Mouse (Mus musculus) CD4-positive, CD25-positive, alpha-beta regulatory T cell, adult 9 weeks (primary cell): ENCODE measurements around the gene Il20. TPM values are rescaled to one million over a fixed set of nuclear protein-coding genes. Genes with fewer than 3 reads are reported as not detected.

Experiments
- polyA plus RNA-seq: library from polyadenylated mRNA; unstranded; fragments of 100-300 nt; shearing (Covaris generic); gene quantifications from one replicate; pipeline ENCODE4 v1.2.1, GENCODE M21; 2017

Il20 gene
- polyA plus RNA-seq: not detected

DNA sequence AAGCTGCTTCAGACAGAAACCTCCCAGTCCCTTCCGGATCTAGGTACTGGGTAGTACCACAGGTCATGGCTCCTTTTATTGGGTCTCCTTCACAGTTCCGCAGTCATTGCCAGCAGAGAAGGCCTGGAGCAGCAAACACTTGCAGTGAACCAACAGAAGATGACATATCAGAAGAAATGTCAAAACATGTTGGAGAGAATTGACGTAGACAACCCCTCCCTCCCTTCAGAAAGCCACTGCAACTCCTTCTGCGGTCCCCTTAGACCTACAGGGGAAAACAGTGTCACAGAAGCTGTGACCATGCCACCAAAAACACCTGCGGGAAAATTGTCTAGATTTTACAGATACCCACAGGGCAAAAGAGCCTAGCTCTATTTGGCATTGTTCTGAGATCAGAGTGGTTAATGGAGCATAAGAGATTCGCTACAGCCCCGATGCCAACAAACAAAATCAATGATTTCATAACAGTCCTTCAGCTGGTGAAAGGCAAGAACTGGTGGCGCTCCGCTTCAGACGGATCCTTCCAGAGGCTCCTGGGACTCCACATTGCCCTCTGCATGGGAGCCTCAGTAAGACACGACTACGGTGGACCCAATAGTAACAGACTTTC lies at the start of gene Il20:
Gene Il20 (minus strand): TSS at position 51 of the 610 bp plus-strand sequence.

DNA sequence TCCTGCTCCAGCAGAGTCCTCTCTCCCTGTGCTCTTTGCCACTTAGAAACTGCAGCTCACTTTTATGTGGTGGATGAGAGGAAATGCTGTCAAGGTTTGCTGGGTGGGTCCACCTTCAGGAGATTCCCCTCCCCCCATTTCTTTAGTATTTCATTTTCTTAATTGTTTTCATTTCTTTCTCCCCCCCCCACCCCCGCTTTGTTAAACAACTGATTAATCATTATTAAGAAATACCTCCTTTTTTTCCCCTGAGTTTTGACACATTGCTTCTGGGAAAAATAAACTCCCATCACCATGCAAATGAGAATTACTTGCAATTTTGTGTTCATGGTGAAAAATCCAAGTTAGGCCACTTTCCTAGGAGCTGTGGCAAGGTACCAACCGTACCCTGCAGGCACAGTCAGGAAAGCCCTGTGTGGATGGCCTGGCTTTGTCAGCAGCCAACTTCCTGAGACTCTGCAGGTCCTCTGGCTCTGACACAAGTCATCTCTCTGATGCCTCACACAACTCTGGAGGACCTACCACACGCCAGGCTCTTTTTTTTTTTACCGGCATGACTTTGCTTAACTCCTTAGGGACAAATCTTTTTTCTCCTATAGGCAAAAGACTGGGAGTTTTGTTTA lies 28.9 kb upstream of the Il20 start, which contains the start of gene Il19:
Gene Il19 (minus strand): TSS at position 51 of the 623 bp plus-strand sequence.

DNA sequence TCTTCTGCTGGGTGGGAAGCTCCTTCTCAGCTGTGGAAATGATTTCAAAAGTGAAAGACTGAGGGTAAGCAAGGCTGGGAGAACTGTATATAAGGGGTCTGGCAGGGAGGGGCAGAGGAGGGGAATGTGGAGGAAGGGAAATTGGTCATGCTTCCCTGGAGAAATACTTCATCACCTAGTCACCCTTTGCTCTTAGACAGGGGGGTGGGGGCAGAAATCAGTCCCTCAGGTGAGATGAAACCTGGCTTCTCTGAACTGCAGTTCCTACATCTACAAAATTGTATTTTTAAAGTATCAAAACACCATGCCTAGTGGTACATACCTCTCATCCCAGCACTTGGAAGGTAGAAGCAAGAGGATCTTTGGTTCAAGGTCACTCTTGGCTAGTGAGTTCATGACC lies 23.9 kb downstream of the Il20 start, which contains the start of gene Il24:
Gene Il24 (minus strand): TSS at position 101 of the 400 bp plus-strand sequence.

DNA sequence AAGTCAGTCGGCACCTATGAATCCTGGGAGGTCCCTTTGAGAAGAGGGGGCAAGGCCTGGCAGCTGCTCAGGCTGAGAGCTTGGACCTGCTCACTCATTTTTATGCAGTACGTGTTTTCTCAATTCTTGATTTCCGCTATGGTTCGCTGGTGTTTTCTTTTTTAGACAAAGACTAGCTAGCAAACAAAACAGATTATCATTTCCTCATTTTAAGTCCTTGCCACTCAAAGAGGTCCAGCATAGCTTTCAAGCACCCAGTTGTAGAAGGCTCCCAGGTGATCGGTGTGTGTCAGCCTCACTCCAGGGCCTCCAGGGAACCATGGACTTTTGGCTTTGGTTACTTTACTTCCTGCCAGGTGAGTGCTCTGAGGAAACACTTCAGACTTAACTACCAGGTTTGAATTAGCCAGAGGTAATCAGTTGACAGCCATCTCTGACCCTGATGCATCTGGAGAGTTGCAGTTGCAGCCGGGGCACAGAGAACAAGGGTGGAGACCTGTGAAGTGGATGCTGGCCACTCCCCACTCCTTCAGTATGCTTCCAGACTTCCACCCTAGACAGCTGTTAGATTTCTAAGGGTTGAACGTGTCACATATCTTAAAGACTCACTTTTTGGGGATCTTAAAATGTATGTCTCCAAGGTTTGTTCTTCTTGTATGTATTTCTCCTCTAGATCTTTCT lies 45.6 kb downstream of the Il20 start, which contains the start of gene Fcmr:
Gene Fcmr (plus strand): TSS at position 129 of the 681 bp plus-strand sequence.

Other genes starting within 250 kb of the Il20 start
- gene C4bp, start 249.8 kb downstream of the Il20 start, polyA plus RNA-seq: 0.09 TPM
- not detected for gene Gm29427, start 195.7 kb downstream of the Il20 start, polyA plus RNA-seq
- gene Yod1, start 194.1 kb downstream of the Il20 start, polyA plus RNA-seq: 7.0 TPM
- 6.1 TPM for gene Pfkfb2, start 182.2 kb downstream of the Il20 start, polyA plus RNA-seq
- gene AA986860, start 179.5 kb downstream of the Il20 start, polyA plus RNA-seq: 0.71 TPM
- gene Fcamr, start 110.5 kb downstream of the Il20 start, polyA plus RNA-seq: 0.67 TPM
- gene Pigr, start 84.8 kb downstream of the Il20 start, polyA plus RNA-seq: 0.14 TPM
- 5.2 TPM for gene Fcmr, start 45.8 kb downstream of the Il20 start, polyA plus RNA-seq
- gene Il24, start 24.0 kb downstream of the Il20 start, polyA plus RNA-seq: not detected
- gene Il19, start 28.7 kb upstream of the Il20 start, polyA plus RNA-seq: not detected
- gene Il10, start 108.4 kb upstream of the Il20 start, polyA plus RNA-seq: 4.9 TPM
- gene Mapkapk2, start 186.4 kb upstream of the Il20 start, polyA plus RNA-seq: 7.3 TPM
- gene Dyrk3, start 226.9 kb upstream of the Il20 start, polyA plus RNA-seq: not detected
- gene Eif2d, start 241.7 kb upstream of the Il20 start, polyA plus RNA-seq: 71.1 TPM